Mouse (Mus musculus) olfactory bulb, adult 2 months (tissue): ENCODE measurements around the gene Sart1.

Source experiments
- CTCF ChIP-seq: fragments of 200-500 bp; IDR thresholded peaks from 2 replicates; pipeline ENCODE4 v1.5.1; 2012; ENCODE audit warnings: low read depth, mild to moderate bottlenecking, low read length, moderate library complexity; ENCODE audit not compliant: insufficient read depth
- POLR2A ChIP-seq: fragments of 200-500 bp; IDR thresholded peaks from 2 replicates; pipeline ENCODE4 v1.6.1; 2012; ENCODE audit warnings: mild to moderate bottlenecking, low read depth, low read length, moderate library complexity; ENCODE audit not compliant: insufficient read depth

GRCm38 (mm10) chr19:5414534-5414957 lies 26.0 kb upstream of the Sart1 start:
- TF ChIP-seq POLR2A = no peak
- no peak for TF ChIP-seq CTCF
